ENCODE assay signal across 29 mouse cellular contexts in genomic region chr9:21231551-21231950, GRCm38 (mm10). TPM values are rescaled to one million over a fixed set of nuclear protein-coding genes. Genes with fewer than 3 reads are reported as not detected.
DNase-seq lines count a peak whose midpoint lies in the region; ATAC-seq and TF ChIP-seq lines count a peak whose summit lies in the region.
"Had no signal": no experiment of that assay in that cellular context is flagged by ENCODE, and none has a peak within 500 bp of the region (broad histone marks: within the 10 kb centered on the region; RNA-seq: fewer than 3 reads in every experiment).

No protein-coding gene starts in this region.

- H3K4me3 ChIP-seq in kidney, postnatal 0 days (replicated peaks; ENCODE audit: low read depth, low read length) = no peak overlapping the region
- H3K4me3 ChIP-seq in testis, adult 2 months (ENCODE audit: control insufficient read depth, low read depth, low read length) = peak overlapping the region; percentile 53
- no peak overlapping the region for H3K4me3 ChIP-seq in MEL (ENCODE audit: control insufficient read depth in 1 of 2, insufficient read depth in 1 of 2, low read depth in 2 of 2, low read length in 2 of 2)
- no peak overlapping the region for H3K4me3 ChIP-seq in forebrain, postnatal 0 days (ENCODE audit: low read depth, low read length)
- H3K4me3 ChIP-seq: embryonic facial prominence, embryonic 10.5 days; embryonic facial prominence, embryonic 13.5 days; erythroblast, embryonic 14.5 days; forebrain, embryonic 12.5 days; forebrain, embryonic 15.5 days; gastrocnemius, adult 2 months; heart, embryonic 10.5 days; heart, embryonic 13.5 days had no signal

- no peaks in the 10 kb centered on the region for H3K9me3 ChIP-seq in kidney, postnatal 0 days (replicated peaks; ENCODE audit: low read length)
- H3K9me3 ChIP-seq in MEL (replicated peaks; ENCODE audit: insufficient read depth, low read length) = no peaks in the 10 kb centered on the region
- H3K9me3 ChIP-seq in forebrain, postnatal 0 days (ENCODE audit: low read length) = no peaks in the 10 kb centered on the region
- H3K9me3 ChIP-seq: embryonic facial prominence, embryonic 10.5 days; embryonic facial prominence, embryonic 13.5 days; forebrain, embryonic 12.5 days; forebrain, embryonic 15.5 days; G1E; heart, embryonic 10.5 days; heart, embryonic 13.5 days had no signal

- 66% methylated on average over 23 of the region's 23 CpGs for WGBS in kidney, postnatal 0 days
- 60% methylated on average over 23 of the region's 23 CpGs for WGBS in forebrain, postnatal 0 days

- TF ChIP-seq POLR2A in testis, adult 2 months (IDR thresholded peaks at IDR 0.05; ENCODE audit: control insufficient read depth, low read depth, low read length) = no peak
- no peak for TF ChIP-seq POLR2A in MEL (IDR thresholded peaks at IDR 0.05; ENCODE audit: control insufficient read depth in 1 of 2, insufficient read depth in 1 of 2, low read depth in 1 of 2, low read length in 2 of 2, poor library complexity in 1 of 2)

- 0 out of 2 replicates have a peak, but pooled peaks have one; percentile 10 for ATAC-seq in kidney, postnatal 0 days (replicated peaks; ENCODE audit: low FRiP score, low read depth)
- ATAC-seq in forebrain, postnatal 0 days = no peak
- ATAC-seq: forebrain, embryonic 15.5 days; hindbrain, postnatal 0 days; inflammation-experienced regulatory T-cells, adult 6 months; intestine, embryonic 16.5 days had no signal

- H3K79me2 ChIP-seq in MEL (ENCODE audit: control insufficient read depth, insufficient read depth, low read length, poor library complexity) = peaks cover 18% of the 10 kb centered on the region

- H3K27me3 ChIP-seq in kidney, postnatal 0 days (ENCODE audit: insufficient read depth, low read length) = no peaks in the 10 kb centered on the region
- H3K27me3 ChIP-seq in testis, adult 2 months (ENCODE audit: control insufficient read depth, insufficient read depth, low read length) = no peaks in the 10 kb centered on the region
- no peaks in the 10 kb centered on the region for H3K27me3 ChIP-seq in MEL (ENCODE audit: control insufficient read depth in 1 of 2, insufficient read depth in 2 of 2, low read length in 2 of 2)
- no peaks in the 10 kb centered on the region for H3K27me3 ChIP-seq in forebrain, postnatal 0 days (ENCODE audit: insufficient read depth, low read length)
- H3K27me3 ChIP-seq: embryonic facial prominence, embryonic 13.5 days; forebrain, embryonic 12.5 days; forebrain, embryonic 15.5 days; heart, embryonic 13.5 days had no signal

- no peak for DNase-seq in kidney, postnatal 0 days (ENCODE audit: low spot score)
- DNase-seq in kidney, adult 18-20 months = no peak
- DNase-seq in testis, postnatal 14 days (ENCODE audit: low spot score) = no peak
- no peak for DNase-seq in MEL (ENCODE audit: low read depth, low spot score)
- DNase-seq in forebrain, postnatal 0 days = no peak
- DNase-seq: adrenal gland, adult 2 months; adrenal gland, postnatal 14 days; cerebellum, adult 11 months; cerebellum, adult 8-10 months; cerebellum, postnatal 36 days; embryo, embryonic 11 days; gastrocnemius, adult 2 months; gastrocnemius, postnatal 14 days; heart, adult 18-20 months; heart, postnatal 14 days; heart, postnatal 4 days had no signal

- TF ChIP-seq CTCF in kidney, postnatal 0 days (IDR thresholded peaks at IDR 0.05; ENCODE audit: low read depth) = no peak
- TF ChIP-seq CTCF in testis, adult 2 months (IDR thresholded peaks at IDR 0.05; ENCODE audit: control insufficient read depth, insufficient read depth, insufficient replicate concordance, low read depth, low read length) = no peak
- TF ChIP-seq CTCF in MEL (IDR thresholded peaks at IDR 0.05 in 2 of 3, conservative IDR thresholded peaks at IDR 0.05 in 1 of 3; ENCODE audit: control insufficient read depth in 1 of 3, insufficient read depth in 1 of 3, low read depth in 2 of 3, low read length in 3 of 3, poor library complexity in 1 of 3, severe bottlenecking in 1 of 3) = no peak
- no peak for TF ChIP-seq CTCF in forebrain, postnatal 0 days (IDR thresholded peaks at IDR 0.05; ENCODE audit: low read depth)

- TF ChIP-seq EP300 in MEL (IDR thresholded peaks at IDR 0.05; ENCODE audit: low read depth in 1 of 2, low read length in 2 of 2) = no peak

- H3K36me3 ChIP-seq in kidney, postnatal 0 days (ENCODE audit: insufficient read depth, low read length) = peaks cover 19% of the 10 kb centered on the region
- no peaks in the 10 kb centered on the region for H3K36me3 ChIP-seq in testis, adult 2 months (ENCODE audit: control insufficient read depth, insufficient read depth, low read length)
- peaks cover 8 to 24% of the 10 kb centered on the region in 2 experiments for H3K36me3 ChIP-seq in MEL (ENCODE audit: control insufficient read depth in 1 of 2, insufficient read depth in 2 of 2, low read length in 2 of 2)
- peaks cover 31% of the 10 kb centered on the region for H3K36me3 ChIP-seq in forebrain, postnatal 0 days (ENCODE audit: insufficient read depth)

- H3K27ac ChIP-seq in kidney, postnatal 0 days = no peak overlapping the region
- H3K27ac ChIP-seq in testis, adult 2 months (ENCODE audit: control insufficient read depth, insufficient read depth, low read depth, low read length) = no peak overlapping the region
- no peak overlapping the region for H3K27ac ChIP-seq in MEL (ENCODE audit: control insufficient read depth, low read depth, low read length)
- no peak overlapping the region for H3K27ac ChIP-seq in forebrain, postnatal 0 days (ENCODE audit: low read depth, low read length)
- H3K27ac ChIP-seq: embryonic facial prominence, embryonic 10.5 days; embryonic facial prominence, embryonic 13.5 days; forebrain, embryonic 12.5 days; forebrain, embryonic 15.5 days; gastrocnemius, adult 2 months; heart, embryonic 10.5 days; heart, embryonic 13.5 days; hindbrain, embryonic 14.5 days; hindbrain, postnatal 0 days had no signal

- H3K4me1 ChIP-seq in kidney, postnatal 0 days (replicated peaks; ENCODE audit: insufficient read depth, low read length) = 0 out of 2 replicates have a peak, but pooled peaks cover 11% of the 10 kb centered on the region
- peaks cover 6% of the 10 kb centered on the region for H3K4me1 ChIP-seq in testis, adult 2 months (ENCODE audit: control insufficient read depth, insufficient read depth, low read length)
- peaks cover 3 to 13% of the 10 kb centered on the region in 2 experiments; a peak in 3 of 4 replicates for H3K4me1 ChIP-seq in MEL (ENCODE audit: control insufficient read depth in 1 of 2, insufficient read depth in 2 of 2, low read length in 2 of 2)
- no peaks in the 10 kb centered on the region; the same call in 1 of the 2 replicates for H3K4me1 ChIP-seq in forebrain, postnatal 0 days (ENCODE audit: insufficient read depth)

- H3K4me2 ChIP-seq in kidney, postnatal 0 days (ENCODE audit: low read length) = no peak overlapping the region
- H3K4me2 ChIP-seq in forebrain, postnatal 0 days (ENCODE audit: low read depth) = no peak overlapping the region
- H3K4me2 ChIP-seq: embryonic facial prominence, embryonic 13.5 days; forebrain, embryonic 12.5 days; forebrain, embryonic 15.5 days; heart, embryonic 13.5 days; hindbrain, embryonic 14.5 days had no signal

- TF ChIP-seq RAD21 in MEL (IDR thresholded peaks at IDR 0.05; ENCODE audit: low read depth, low read length) = no peak

- no peak overlapping the region for H3K9ac ChIP-seq in kidney, postnatal 0 days (ENCODE audit: low read depth, low read length)
- H3K9ac ChIP-seq in MEL (ENCODE audit: control insufficient read depth, low read depth, low read length, poor library complexity, severe bottlenecking) = no peak overlapping the region
- no peak overlapping the region for H3K9ac ChIP-seq in forebrain, postnatal 0 days
- H3K9ac ChIP-seq: embryonic facial prominence, embryonic 13.5 days; forebrain, embryonic 12.5 days; forebrain, embryonic 15.5 days; hindbrain, embryonic 14.5 days had no signal

RNA-seq across cellular contexts. Expression of gene Keap1, which starts 7.6 kb away (rescaled TPM):
- 49.3 and 50.8 TPM in 2 replicates for polyA plus RNA-seq in kidney, postnatal 0 days (2015; fragmentation: Nextera tagmentation; extraction: Ambion mirVana)
- polyA plus RNA-seq in testis, adult 2 months (2012; rRNA removed) = 46.9 and 52.8 TPM in 2 replicates
- total RNA-seq in MEL (2012; rRNA removed) = 168 and 174 TPM in 2 replicates
- polyA plus RNA-seq in MEL (2012; ENCODE audit: insufficient read depth in 1 of 2, insufficient read length in 2 of 2, low read depth in 1 of 2, low replicate concordance in 2 of 2, missing spikeins in 1 of 2) = 100 to 1,000 TPM in 1 of 2 experiments, 10 to 100 TPM in 1; 67.5 to 171 TPM
- 68.9 and 72.7 TPM in 2 replicates for total RNA-seq in forebrain, postnatal 0 days (2014; rRNA removed)
- polyA plus RNA-seq in forebrain, postnatal 0 days (2015; fragmentation: Nextera tagmentation; extraction: Ambion mirVana) = 60.0 and 67.0 TPM in 2 replicates

RNA-seq across cellular contexts. Expression of gene S1pr5, which starts 16.7 kb away (rescaled TPM):
- polyA plus RNA-seq in kidney, postnatal 0 days (2015; fragmentation: Nextera tagmentation; extraction: Ambion mirVana) = 0.11 TPM in 1 of 2 replicates, not detected in the other
- not detected in 2 replicates for polyA plus RNA-seq in testis, adult 2 months (2012; rRNA removed)
- 0.04 TPM in 1 of 2 replicates, not detected in the other for total RNA-seq in MEL (2012; rRNA removed)
- under 1 TPM in 1 of 2 experiments, not detected in 1; 0.08 TPM for polyA plus RNA-seq in MEL (2012; ENCODE audit: insufficient read depth in 1 of 2, insufficient read length in 2 of 2, low read depth in 1 of 2, low replicate concordance in 2 of 2, missing spikeins in 1 of 2)
- 2.7 and 2.8 TPM in 2 replicates for total RNA-seq in forebrain, postnatal 0 days (2014; rRNA removed)
- polyA plus RNA-seq in forebrain, postnatal 0 days (2015; fragmentation: Nextera tagmentation; extraction: Ambion mirVana) = 1.9 and 2.3 TPM in 2 replicates
- polyA plus RNA-seq: erythroblast, embryonic 14.5 days; G1E had no signal

RNA-seq across cellular contexts. Expression of gene Atg4d, which starts 33.5 kb away (rescaled TPM):
- polyA plus RNA-seq in kidney, postnatal 0 days (2015; fragmentation: Nextera tagmentation; extraction: Ambion mirVana) = 51.7 and 52.9 TPM in 2 replicates
- 27.5 and 31.8 TPM in 2 replicates for polyA plus RNA-seq in testis, adult 2 months (2012; rRNA removed)
- total RNA-seq in MEL (2012; rRNA removed) = 76.4 and 83.9 TPM in 2 replicates
- 10 to 100 TPM in 1 of 2 experiments, not detected in 1; 99.7 TPM for polyA plus RNA-seq in MEL (2012; ENCODE audit: insufficient read depth in 1 of 2, insufficient read length in 2 of 2, low read depth in 1 of 2, low replicate concordance in 2 of 2, missing spikeins in 1 of 2)
- total RNA-seq in forebrain, postnatal 0 days (2014; rRNA removed) = 18.7 and 19.5 TPM in 2 replicates
- 19.9 and 26.4 TPM in 2 replicates for polyA plus RNA-seq in forebrain, postnatal 0 days (2015; fragmentation: Nextera tagmentation; extraction: Ambion mirVana)

RNA-seq across cellular contexts. Expression of gene Kri1, which starts 56.2 kb away (rescaled TPM):
- polyA plus RNA-seq in kidney, postnatal 0 days (2015; fragmentation: Nextera tagmentation; extraction: Ambion mirVana) = 8.7 and 10.6 TPM in 2 replicates
- 35.0 and 36.9 TPM in 2 replicates for polyA plus RNA-seq in testis, adult 2 months (2012; rRNA removed)
- total RNA-seq in MEL (2012; rRNA removed) = 175 and 199 TPM in 2 replicates
- 100 to 1,000 TPM in 1 of 2 experiments, 10 to 100 TPM in 1; 76.1 to 233 TPM for polyA plus RNA-seq in MEL (2012; ENCODE audit: insufficient read depth in 1 of 2, insufficient read length in 2 of 2, low read depth in 1 of 2, low replicate concordance in 2 of 2, missing spikeins in 1 of 2)
- 27.6 and 28.1 TPM in 2 replicates for total RNA-seq in forebrain, postnatal 0 days (2014; rRNA removed)
- polyA plus RNA-seq in forebrain, postnatal 0 days (2015; fragmentation: Nextera tagmentation; extraction: Ambion mirVana) = 7.1 and 11.9 TPM in 2 replicates

RNA-seq across cellular contexts. Expression of gene Cdkn2d, which starts 59.7 kb away (rescaled TPM):
- 31.4 and 37.8 TPM in 2 replicates for polyA plus RNA-seq in kidney, postnatal 0 days (2015; fragmentation: Nextera tagmentation; extraction: Ambion mirVana)
- 98.6 and 107 TPM in 2 replicates for polyA plus RNA-seq in testis, adult 2 months (2012; rRNA removed)
- 40.1 and 55.2 TPM in 2 replicates for total RNA-seq in MEL (2012; rRNA removed)
- polyA plus RNA-seq in MEL (2012; ENCODE audit: insufficient read depth in 1 of 2, insufficient read length in 2 of 2, low read depth in 1 of 2, low replicate concordance in 2 of 2, missing spikeins in 1 of 2) = 10 to 100 TPM in 1 of 2 experiments, not detected in 1; 67.9 TPM
- total RNA-seq in forebrain, postnatal 0 days (2014; rRNA removed) = 65.1 and 69.4 TPM in 2 replicates
- 104 and 118 TPM in 2 replicates for polyA plus RNA-seq in forebrain, postnatal 0 days (2015; fragmentation: Nextera tagmentation; extraction: Ambion mirVana)
